Mouse (Mus musculus) ES-E14 (cell line): ENCODE data around the gene Lmtk2.

ENCODE experiments used
- CHD2 ChIP-seq: IDR thresholded peaks from 2 replicates; pipeline ENCODE4 v1.6.1; 2014; ENCODE audit warnings: mild to moderate bottlenecking, low read depth, low read length, inconsistent platforms
- HCFC1 ChIP-seq: IDR thresholded peaks from 2 replicates; pipeline ENCODE4 v1.6.1; 2012; ENCODE audit warnings: low read length, inconsistent platforms, borderline replicate concordance; ENCODE audit not compliant: insufficient read depth
- ZC3H11A ChIP-seq: IDR thresholded peaks from 2 replicates; pipeline ENCODE4 v1.6.1; 2012; ENCODE audit warnings: low read depth, mild to moderate bottlenecking, inconsistent platforms, low read length, borderline replicate concordance
- ZNF384 ChIP-seq: IDR thresholded peaks from 2 replicates; pipeline ENCODE4 v1.6.1; 2012; ENCODE audit warnings: low read depth, low read length, inconsistent platforms

DNA sequence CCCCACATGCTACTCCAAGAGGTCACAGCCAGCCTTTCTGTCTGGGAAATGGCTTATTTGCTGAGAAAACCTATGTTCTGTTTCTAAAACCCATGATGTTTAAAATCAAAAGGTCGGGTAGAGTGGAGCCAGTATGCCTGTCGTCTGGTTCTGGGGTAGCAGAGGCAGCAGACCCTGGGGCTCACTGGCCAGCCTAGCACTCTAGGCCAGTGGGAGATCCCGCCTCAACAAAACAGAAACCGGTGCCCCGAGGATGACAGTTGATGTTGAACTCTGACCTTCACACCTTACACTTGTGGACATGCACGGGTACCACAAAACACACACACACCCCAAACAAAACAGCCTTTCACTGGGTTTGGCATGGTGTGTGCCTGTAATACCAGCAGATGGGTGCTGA lies 88.2 kb downstream of the Lmtk2 start:
- TF ChIP-seq ZNF384 (no peak), CHD2 (no peak), ZC3H11A (no peak), HCFC1 (no peak)
